Mouse (Mus musculus): Measurements from ENCODE around the gene Olfr1359.

DNA sequence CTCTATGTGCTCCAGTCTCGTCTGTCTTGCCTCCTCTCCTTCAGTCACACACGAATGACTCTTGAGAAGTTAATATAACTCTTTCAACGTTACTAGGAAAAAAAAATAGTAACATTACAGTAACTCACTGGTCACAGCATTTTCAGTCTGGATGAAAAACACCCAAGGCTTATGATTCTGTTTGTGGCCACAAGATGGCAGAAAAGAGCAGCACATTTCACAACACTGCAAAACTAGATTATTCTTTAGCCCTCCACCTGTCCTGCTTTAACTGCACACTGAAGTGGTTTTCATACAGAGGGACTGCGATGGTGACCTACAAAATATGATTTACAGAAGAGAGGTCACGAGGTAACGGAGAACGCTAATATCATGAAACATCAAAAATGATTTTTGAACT, 16.8 kb downstream of the Olfr1359 start:
- TF ChIP-seq CTCF (IDR thresholded peaks at IDR 0.05; ENCODE audit: low read depth) = peak; percentile 93
- no peak for TF ChIP-seq EP300 (optimal IDR thresholded peaks at IDR 0.05)
